Mouse (Mus musculus): ENCODE results near the gene Ttc9c. TPM values are rescaled to one million over a fixed set of nuclear protein-coding genes. Genes with fewer than 3 reads are reported as not detected.

Ttc9c gene
- polyA plus RNA-seq (2015; fragmentation: Nextera tagmentation; extraction: Ambion mirVana): 53.0 and 58.4 TPM in 2 replicates

DNA sequence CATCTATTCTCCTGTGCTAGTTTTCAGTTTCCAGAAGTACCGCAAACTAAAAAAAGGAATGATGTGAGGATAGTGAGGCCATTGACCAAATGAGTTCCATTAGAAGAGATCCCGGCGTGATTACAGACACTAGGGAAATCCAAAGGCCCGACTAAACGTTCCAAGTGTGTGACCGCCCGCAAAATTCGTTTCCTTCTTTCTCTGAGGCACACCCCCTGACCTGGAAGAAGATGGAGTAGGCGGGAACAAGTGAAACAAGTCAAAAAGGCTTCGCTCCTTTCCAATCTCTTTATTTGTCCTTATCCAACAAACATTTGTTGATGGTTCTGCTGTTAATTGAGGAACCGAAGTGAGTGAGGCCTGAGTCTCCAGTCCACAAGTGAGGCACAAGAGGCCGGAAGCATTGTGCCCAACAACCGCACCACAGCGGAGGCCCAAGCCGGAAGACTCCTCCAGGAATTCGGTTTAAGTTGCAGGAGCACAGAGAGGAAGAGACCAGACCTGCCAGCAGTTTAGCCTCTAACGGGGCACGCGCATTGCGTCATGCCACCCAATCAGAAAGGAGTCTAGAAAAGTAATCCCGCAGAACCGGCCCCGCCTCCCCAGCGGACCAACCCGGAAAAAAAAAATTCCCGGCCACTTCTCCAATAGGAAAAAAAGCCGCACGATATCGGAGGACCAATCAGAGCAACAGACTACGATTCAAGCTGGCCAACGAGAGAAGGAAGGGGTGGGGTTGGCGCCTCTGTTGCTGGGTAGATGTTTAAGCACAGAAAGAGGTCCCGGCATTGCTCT is at the start of gene Ttc9c:
TSS of gene Ttc9c (minus strand) at position 533 of the 795 bp plus-strand sequence.
- Histone ChIP-seq H3K4me3 (replicated peaks) (peak within 1 kb of the TSS; percentile 99), H3K9ac (peak within 1 kb of the TSS; percentile 95), H3K9me3 (replicated peaks) (no peaks in the 10 kb centered on the region), H3K4me1 (peaks cover 41% of the 10 kb centered on the region), H3K27me3 (no peaks in the 10 kb centered on the region), H3K36me3 (peaks cover 40% of the 10 kb centered on the region), H3K27ac (replicated peaks) (peak within 1 kb of the TSS; percentile 100), H3K4me2 (replicated peaks) (peak within 1 kb of the TSS; percentile 90)
- under 1% methylated on average over 33 of the region's 33 CpGs for WGBS
- ATAC-seq (ENCODE audit: insufficient number of reproducible peaks, low FRiP score, low TSS enrichment, low read depth): peak; percentile 94

DNA sequence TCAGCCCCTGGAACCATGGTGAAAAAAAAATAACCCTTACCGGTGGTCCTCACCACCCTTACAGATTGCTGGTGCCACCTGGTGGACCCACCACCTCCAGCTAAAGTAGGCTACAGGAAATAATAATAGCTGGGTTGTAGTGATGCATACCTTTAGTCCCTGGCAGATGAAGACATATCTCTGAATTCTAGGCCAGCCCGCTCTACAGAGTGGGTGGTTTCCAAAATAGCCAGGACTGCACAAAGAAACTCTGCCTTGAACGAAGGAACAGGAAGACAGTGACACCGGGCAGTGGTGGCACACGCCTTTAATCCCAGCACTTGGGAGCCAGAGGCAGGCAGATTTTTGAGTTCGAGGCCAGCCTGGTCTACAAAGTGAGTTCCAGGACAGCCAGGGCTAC is 45.1 kb upstream of the Ttc9c start:
- H3K9ac ChIP-seq: no peak overlapping the region
- ATAC-seq (ENCODE audit: insufficient number of reproducible peaks, low FRiP score, low TSS enrichment, low read depth): no peak
- H3K4me2 ChIP-seq (replicated peaks): no peak overlapping the region
- H3K27me3 ChIP-seq: no peaks in the 10 kb centered on the region
- no peaks in the 10 kb centered on the region for H3K36me3 ChIP-seq
- H3K9me3 ChIP-seq (replicated peaks): no peaks in the 10 kb centered on the region
- no peak overlapping the region for H3K27ac ChIP-seq (replicated peaks)
- no peak overlapping the region for H3K4me3 ChIP-seq (replicated peaks)
- WGBS: 83% methylated on average over 6 of the region's 6 CpGs
- no peaks in the 10 kb centered on the region for H3K4me1 ChIP-seq

- H3K36me3 ChIP-seq: no peaks in the 10 kb centered on the region
- no peak overlapping the region for H3K9ac ChIP-seq
- H3K4me1 ChIP-seq: no peaks in the 10 kb centered on the region
- no peak for ATAC-seq (ENCODE audit: insufficient number of reproducible peaks, low FRiP score, low TSS enrichment, low read depth)
- no peaks in the 10 kb centered on the region for H3K27me3 ChIP-seq
- no peaks in the 10 kb centered on the region for H3K9me3 ChIP-seq (replicated peaks)
- no peak overlapping the region for H3K4me2 ChIP-seq (replicated peaks)
- no peak overlapping the region for H3K27ac ChIP-seq (replicated peaks)
- no peak overlapping the region for H3K4me3 ChIP-seq (replicated peaks)
- 23% methylated on average over 1 of the region's 1 CpGs for WGBS
These were observed 39.9 kb upstream of the Ttc9c start for GRCm38 (mm10) chr19:8859018-8859417.

DNA sequence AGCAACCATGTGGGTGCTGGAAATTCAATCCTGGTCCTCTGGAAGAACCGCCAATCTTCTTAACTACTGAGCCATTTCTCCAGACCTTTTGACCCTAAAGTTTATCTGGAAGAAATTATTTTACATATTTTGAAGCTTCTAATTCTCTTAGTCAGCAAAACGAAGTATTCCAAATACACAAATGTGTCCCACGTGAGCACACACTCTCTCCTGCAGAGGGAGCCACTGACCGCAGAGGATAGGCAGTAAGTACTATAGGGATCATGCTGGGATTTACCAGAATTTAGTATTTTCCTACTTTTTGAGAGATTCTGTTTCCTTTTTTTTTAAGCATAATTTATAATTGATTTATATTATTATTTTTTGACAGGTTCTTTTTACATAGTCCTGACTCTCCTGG is 38.6 kb upstream of the Ttc9c start:
- Histone ChIP-seq H3K27me3 (no peaks in the 10 kb centered on the region), H3K4me2 (replicated peaks) (no peak overlapping the region), H3K4me1 (no peaks in the 10 kb centered on the region), H3K9me3 (replicated peaks) (no peaks in the 10 kb centered on the region), H3K27ac (replicated peaks) (no peak overlapping the region), H3K4me3 (replicated peaks) (no peak overlapping the region), H3K9ac (no peak overlapping the region), H3K36me3 (no peaks in the 10 kb centered on the region)
- WGBS: 34% methylated on average over 4 of the region's 4 CpGs
- ATAC-seq (ENCODE audit: insufficient number of reproducible peaks, low FRiP score, low TSS enrichment, low read depth): no peak

- Histone ChIP-seq H3K27me3 (no peaks in the 10 kb centered on the region), H3K4me3 (replicated peaks) (no peak overlapping the region), H3K36me3 (peaks cover 5% of the 10 kb centered on the region; the same call in 1 of the 2 replicates), H3K4me1 (peaks cover 11% of the 10 kb centered on the region), H3K9me3 (replicated peaks) (no peaks in the 10 kb centered on the region), H3K4me2 (replicated peaks) (no peak overlapping the region), H3K27ac (replicated peaks) (no peak overlapping the region), H3K9ac (no peak overlapping the region)
- WGBS: 71% methylated on average over 3 of the region's 3 CpGs
- no peak for ATAC-seq (ENCODE audit: insufficient number of reproducible peaks, low FRiP score, low TSS enrichment, low read depth)
These were observed 34.0 kb upstream of the Ttc9c start for GRCm38 (mm10) chr19:8853117-8853516.

- Histone ChIP-seq H3K9me3 (replicated peaks) (no peaks in the 10 kb centered on the region), H3K27ac (replicated peaks) (no peak overlapping the region), H3K27me3 (no peaks in the 10 kb centered on the region), H3K4me1 (peaks cover 11% of the 10 kb centered on the region), H3K4me3 (replicated peaks) (no peak overlapping the region), H3K9ac (no peak overlapping the region), H3K4me2 (replicated peaks) (no peak overlapping the region), H3K36me3 (peaks cover 10% of the 10 kb centered on the region)
- ATAC-seq (ENCODE audit: insufficient number of reproducible peaks, low FRiP score, low TSS enrichment, low read depth): no peak
- 56% methylated on average over 10 of the region's 10 CpGs for WGBS
These were observed 33.2 kb upstream of the Ttc9c start for GRCm38 (mm10) chr19:8852236-8852928.

- Histone ChIP-seq H3K4me3 (replicated peaks) (no peak overlapping the region), H3K27ac (replicated peaks) (no peak overlapping the region), H3K4me1 (peaks cover 11% of the 10 kb centered on the region), H3K9me3 (replicated peaks) (no peaks in the 10 kb centered on the region), H3K4me2 (replicated peaks) (no peak overlapping the region), H3K27me3 (no peaks in the 10 kb centered on the region), H3K36me3 (peaks cover 18% of the 10 kb centered on the region), H3K9ac (no peak overlapping the region)
- ATAC-seq (ENCODE audit: insufficient number of reproducible peaks, low FRiP score, low TSS enrichment, low read depth): no peak
- WGBS: 65% methylated on average over 7 of the region's 7 CpGs
These were observed 32.5 kb upstream of the Ttc9c start for GRCm38 (mm10) chr19:8851639-8852038.

GRCm38 (mm10) chr19:8850402-8850901 is 31.3 kb upstream of the Ttc9c start, which contains the start of gene Lrrn4cl:
Gene Lrrn4cl, plus strand, starts transcription at chr19:8850768.
- peaks cover 11% of the 10 kb centered on the region for H3K4me1 ChIP-seq
- no peak within 1 kb of the TSS for H3K9ac ChIP-seq
- no peaks in the 10 kb centered on the region for H3K27me3 ChIP-seq
- WGBS: 6% methylated on average over 7 of the region's 7 CpGs
- H3K27ac ChIP-seq (replicated peaks): peak within 1 kb of the TSS; percentile 49
- H3K36me3 ChIP-seq: peaks cover 28% of the 10 kb centered on the region
- peak; percentile 74 for ATAC-seq (ENCODE audit: insufficient number of reproducible peaks, low FRiP score, low TSS enrichment, low read depth)
- no peaks in the 10 kb centered on the region for H3K9me3 ChIP-seq (replicated peaks)
- H3K4me2 ChIP-seq (replicated peaks): peak within 1 kb of the TSS; percentile 15; the same call in 1 of the 2 replicates
- H3K4me3 ChIP-seq (replicated peaks): no peak within 1 kb of the TSS

GRCm38 (mm10) chr19:8848356-8848755 is 29.2 kb upstream of the Ttc9c start:
- no peak for ATAC-seq (ENCODE audit: insufficient number of reproducible peaks, low FRiP score, low TSS enrichment, low read depth)
- WGBS: 70% methylated on average over 5 of the region's 5 CpGs
- H3K27me3 ChIP-seq: no peaks in the 10 kb centered on the region
- H3K4me1 ChIP-seq: peaks cover 11% of the 10 kb centered on the region
- no peak overlapping the region for H3K9ac ChIP-seq
- H3K9me3 ChIP-seq (replicated peaks): no peaks in the 10 kb centered on the region
- H3K36me3 ChIP-seq: peaks cover 28% of the 10 kb centered on the region
- no peak overlapping the region for H3K27ac ChIP-seq (replicated peaks)
- H3K4me3 ChIP-seq (replicated peaks): no peak overlapping the region
- H3K4me2 ChIP-seq (replicated peaks): no peak overlapping the region

DNA sequence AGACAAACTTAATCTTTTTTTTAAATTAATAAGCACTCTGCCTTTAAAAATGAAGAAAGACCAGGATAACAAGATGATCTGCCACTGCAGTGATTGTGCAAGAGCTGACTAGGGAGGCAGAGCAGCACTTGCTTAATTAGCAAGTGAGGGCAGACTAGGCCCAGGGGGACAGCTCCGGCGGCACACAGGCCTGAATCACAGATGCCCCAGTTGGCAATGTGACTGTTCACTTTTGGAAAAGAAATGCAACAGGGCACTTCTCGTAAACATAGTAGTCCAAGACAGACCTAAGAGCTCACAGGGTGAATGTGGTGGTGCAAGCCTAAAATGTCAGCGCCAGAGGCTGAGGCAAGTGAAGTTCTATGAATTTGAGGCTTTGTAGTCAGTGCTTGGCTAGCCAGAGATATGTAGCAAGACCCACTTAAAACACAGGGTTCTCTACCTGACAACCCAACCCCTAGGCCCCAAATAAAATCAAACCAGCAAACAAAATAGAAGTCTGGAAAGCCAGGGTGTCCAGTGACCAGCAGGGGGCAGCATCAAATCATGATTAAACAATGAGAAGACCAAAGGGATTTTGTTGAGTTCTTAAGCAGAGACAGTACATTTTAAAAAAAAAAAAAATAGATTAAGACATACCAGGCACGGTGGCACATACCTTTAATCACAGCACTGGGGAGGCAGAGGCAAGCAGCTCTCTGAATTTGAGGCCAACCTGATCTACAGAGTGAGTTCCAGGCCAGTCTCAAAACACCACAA is 25.4 kb upstream of the Ttc9c start:
- H3K9ac ChIP-seq: no peak overlapping the region
- no peak overlapping the region for H3K4me2 ChIP-seq (replicated peaks)
- 48% methylated on average over 5 of the region's 5 CpGs for WGBS
- H3K4me3 ChIP-seq (replicated peaks): no peak overlapping the region
- H3K27ac ChIP-seq (replicated peaks): peak overlapping the region; percentile 56; the same call in 1 of the 2 replicates
- H3K9me3 ChIP-seq (replicated peaks): no peaks in the 10 kb centered on the region
- peaks cover 16% of the 10 kb centered on the region for H3K4me1 ChIP-seq
- H3K27me3 ChIP-seq: no peaks in the 10 kb centered on the region
- peaks cover 28% of the 10 kb centered on the region for H3K36me3 ChIP-seq
- no peak for ATAC-seq (ENCODE audit: insufficient number of reproducible peaks, low FRiP score, low TSS enrichment, low read depth)

DNA sequence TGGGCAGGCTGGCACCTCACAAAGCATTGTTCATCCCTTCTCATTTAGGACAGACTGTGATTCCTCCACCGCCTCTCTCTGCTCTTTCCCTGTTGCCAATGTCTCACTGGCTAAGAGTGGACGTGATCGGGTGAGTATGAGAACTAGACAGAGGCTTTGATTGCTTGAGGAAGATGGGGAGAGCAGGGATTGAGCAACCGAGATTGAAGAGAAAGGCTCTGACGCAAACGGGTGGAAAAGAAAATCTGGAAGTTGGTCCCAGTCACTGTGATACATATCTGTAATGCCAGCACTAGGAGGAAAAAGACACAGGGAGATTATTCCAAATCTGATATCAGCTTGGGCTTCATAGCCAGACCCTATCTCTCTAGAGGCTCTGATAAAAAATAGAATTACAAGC is 23.8 kb upstream of the Ttc9c start:
- 83% methylated on average over 6 of the region's 6 CpGs for WGBS
- H3K4me3 ChIP-seq (replicated peaks): no peak overlapping the region
- H3K4me1 ChIP-seq: peaks cover 31% of the 10 kb centered on the region
- ATAC-seq (ENCODE audit: insufficient number of reproducible peaks, low FRiP score, low TSS enrichment, low read depth): no peak
- H3K9me3 ChIP-seq (replicated peaks): no peaks in the 10 kb centered on the region
- no peak overlapping the region for H3K9ac ChIP-seq
- H3K27me3 ChIP-seq: no peaks in the 10 kb centered on the region
- no peak overlapping the region for H3K4me2 ChIP-seq (replicated peaks)
- no peak overlapping the region for H3K27ac ChIP-seq (replicated peaks)
- peaks cover 23% of the 10 kb centered on the region for H3K36me3 ChIP-seq

Data from embryonic facial prominence, embryonic 15.5 days (tissue).